Mouse (Mus musculus): ENCODE results near the gene Tbx1. TPM values are rescaled to one million over a fixed set of nuclear protein-coding genes. Genes with fewer than 3 reads are reported as not detected.

Tbx1 gene
- total and polyA plus RNA-seq, 3 experiments = not detected

Other genes with a start within 250 kb of the Tbx1 start
- 38.0 and 55.9 TPM in 2 replicates for gene Tango2, start 242.6 kb downstream of the Tbx1 start, total RNA-seq (2012; rRNA removed)
- gene Tango2, start 242.6 kb downstream of the Tbx1 start, polyA plus RNA-seq (2012; ENCODE audit: insufficient read depth in 1 of 2, insufficient read length in 2 of 2, low read depth in 1 of 2, low replicate concordance in 2 of 2, missing spikeins in 1 of 2) = 10 to 100 TPM in 1 of 2 experiments, not detected in 1; 98.3 TPM
- 8.9 and 9.1 TPM in 2 replicates for gene Arvcf, start 242.5 kb downstream of the Tbx1 start, total RNA-seq (2012; rRNA removed)
- 10 to 100 TPM in 1 of 2 experiments, not detected in 1; 14.5 TPM for gene Arvcf, start 242.5 kb downstream of the Tbx1 start, polyA plus RNA-seq (2012; ENCODE audit: insufficient read depth in 1 of 2, insufficient read length in 2 of 2, low read depth in 1 of 2, low replicate concordance in 2 of 2, missing spikeins in 1 of 2)
- gene Txnrd2, start 164.3 kb downstream of the Tbx1 start, total RNA-seq (2012; rRNA removed) = 25.7 and 31.2 TPM in 2 replicates
- gene Txnrd2, start 164.3 kb downstream of the Tbx1 start, polyA plus RNA-seq (2012; ENCODE audit: insufficient read depth in 1 of 2, insufficient read length in 2 of 2, low read depth in 1 of 2, low replicate concordance in 2 of 2, missing spikeins in 1 of 2) = 10 to 100 TPM in 1 of 2 experiments, not detected in 1; 46.8 TPM
- gene Comt, start 163.8 kb downstream of the Tbx1 start, total RNA-seq (2012; rRNA removed) = 48.8 and 62.5 TPM in 2 replicates
- 10 to 100 TPM in 1 of 2 experiments, not detected in 1; 71.8 TPM for gene Comt, start 163.8 kb downstream of the Tbx1 start, polyA plus RNA-seq (2012; ENCODE audit: insufficient read depth in 1 of 2, insufficient read length in 2 of 2, low read depth in 1 of 2, low replicate concordance in 2 of 2, missing spikeins in 1 of 2)
- 31.4 and 37.9 TPM in 2 replicates for gene Gnb1l, start 92.0 kb downstream of the Tbx1 start, total RNA-seq (2012; rRNA removed)
- gene Gnb1l, start 92.0 kb downstream of the Tbx1 start, polyA plus RNA-seq (2012; ENCODE audit: insufficient read depth in 1 of 2, insufficient read length in 2 of 2, low read depth in 1 of 2, low replicate concordance in 2 of 2, missing spikeins in 1 of 2) = 10 to 100 TPM in 1 of 2 experiments, not detected in 1; 47.8 TPM
- 5.5 and 5.9 TPM in 2 replicates for gene Rtl10, start 91.8 kb downstream of the Tbx1 start, total RNA-seq (2012; rRNA removed)
- gene Rtl10, start 91.8 kb downstream of the Tbx1 start, polyA plus RNA-seq (2012; ENCODE audit: insufficient read depth in 1 of 2, insufficient read length in 2 of 2, low read depth in 1 of 2, low replicate concordance in 2 of 2, missing spikeins in 1 of 2) = 10 to 100 TPM in 1 of 2 experiments, not detected in 1; 13.3 TPM
- 0.35 and 0.42 TPM in 2 replicates for gene Gp1bb, start 31.7 kb upstream of the Tbx1 start, total RNA-seq (2012; rRNA removed)
- under 1 TPM in 1 of 2 experiments, not detected in 1; 0.14 TPM for gene Gp1bb, start 31.7 kb upstream of the Tbx1 start, polyA plus RNA-seq (2012; ENCODE audit: insufficient read depth in 1 of 2, insufficient read length in 2 of 2, low read depth in 1 of 2, low replicate concordance in 2 of 2, missing spikeins in 1 of 2)
- 1.5 and 1.6 TPM in 2 replicates for gene Gm49601, start 35.8 kb upstream of the Tbx1 start, total RNA-seq (2012; rRNA removed)
- 1 to 10 TPM in 1 of 2 experiments, not detected in 1; 4.6 TPM for gene Gm49601, start 35.8 kb upstream of the Tbx1 start, polyA plus RNA-seq (2012; ENCODE audit: insufficient read depth in 1 of 2, insufficient read length in 2 of 2, low read depth in 1 of 2, low replicate concordance in 2 of 2, missing spikeins in 1 of 2)
- gene Sept5, start 39.3 kb upstream of the Tbx1 start, total RNA-seq (2012; rRNA removed) = 7.4 and 8.3 TPM in 2 replicates
- gene Sept5, start 39.3 kb upstream of the Tbx1 start, polyA plus RNA-seq (2012; ENCODE audit: insufficient read depth in 1 of 2, insufficient read length in 2 of 2, low read depth in 1 of 2, low replicate concordance in 2 of 2, missing spikeins in 1 of 2) = 10 to 100 TPM in 1 of 2 experiments, not detected in 1; 29.3 TPM
- not detected in 2 replicates for gene Cldn5, start 186.2 kb upstream of the Tbx1 start, total RNA-seq (2012; rRNA removed)
- not detected for gene Cldn5, start 186.2 kb upstream of the Tbx1 start, polyA plus RNA-seq (2012; ENCODE audit: insufficient read depth in 1 of 2, insufficient read length in 2 of 2, low read depth in 1 of 2, low replicate concordance in 2 of 2, missing spikeins in 1 of 2)
- gene Ufd1, start 221.1 kb upstream of the Tbx1 start, total RNA-seq (2012; rRNA removed) = 37.3 and 41.9 TPM in 2 replicates
- 10 to 100 TPM in 1 of 2 experiments, not detected in 1; 67.8 TPM for gene Ufd1, start 221.1 kb upstream of the Tbx1 start, polyA plus RNA-seq (2012; ENCODE audit: insufficient read depth in 1 of 2, insufficient read length in 2 of 2, low read depth in 1 of 2, low replicate concordance in 2 of 2, missing spikeins in 1 of 2)
- 81.1 and 90.2 TPM in 2 replicates for gene Cdc45, start 221.3 kb upstream of the Tbx1 start, total RNA-seq (2012; rRNA removed)
- 10 to 100 TPM in 1 of 2 experiments, not detected in 1; 87.4 TPM for gene Cdc45, start 221.3 kb upstream of the Tbx1 start, polyA plus RNA-seq (2012; ENCODE audit: insufficient read depth in 1 of 2, insufficient read length in 2 of 2, low read depth in 1 of 2, low replicate concordance in 2 of 2, missing spikeins in 1 of 2)
- 19.9 and 25.3 TPM in 2 replicates for gene 2510002D24Rik, start 245.9 kb upstream of the Tbx1 start, total RNA-seq (2012; rRNA removed)
- gene 2510002D24Rik, start 245.9 kb upstream of the Tbx1 start, polyA plus RNA-seq (2012; ENCODE audit: insufficient read depth in 1 of 2, insufficient read length in 2 of 2, low read depth in 1 of 2, low replicate concordance in 2 of 2, missing spikeins in 1 of 2) = 10 to 100 TPM in 1 of 2 experiments, not detected in 1; 33.0 TPM
- gene Gm28539, start 245.9 kb upstream of the Tbx1 start, total RNA-seq (2012; rRNA removed) = 1.3 and 2.9 TPM in 2 replicates
- 10 to 100 TPM in 1 of 2 experiments, not detected in 1; 13.9 TPM for gene Gm28539, start 245.9 kb upstream of the Tbx1 start, polyA plus RNA-seq (2012; ENCODE audit: insufficient read depth in 1 of 2, insufficient read length in 2 of 2, low read depth in 1 of 2, low replicate concordance in 2 of 2, missing spikeins in 1 of 2)